Mouse (Mus musculus): ENCODE data around the gene Iffo2. TPM values are rescaled to one million over a fixed set of nuclear protein-coding genes. Genes with fewer than 3 reads are reported as not detected.

Gene Iffo2
- polyA plus RNA-seq, 2 experiments: 5.8 to 8.8 TPM

GRCm38 (mm10) chr4:139526475-139526874, 3.9 kb upstream of the Iffo2 start:
- WGBS: 77% methylated on average over 12 of the region's 12 CpGs
- Histone ChIP-seq H3K27ac (replicated peaks; ENCODE audit: low read depth, low read length) (no peak overlapping the region), H3K4me2 (replicated peaks; ENCODE audit: low read depth, low read length, severe bottlenecking) (no peak overlapping the region), H3K9me3 (ENCODE audit: control insufficient read depth, low read length) (no peaks in the 10 kb centered on the region), H3K4me1 (ENCODE audit: control insufficient read depth, insufficient read depth, low read length) (no peaks in the 10 kb centered on the region), H3K9ac (ENCODE audit: low read depth, low read length, severe bottlenecking) (no peak overlapping the region), H3K36me3 (ENCODE audit: control insufficient read depth, insufficient read depth, low read length) (no peaks in the 10 kb centered on the region), H3K4me3 (replicated peaks; ENCODE audit: low read length) (no peak overlapping the region), H3K27me3 (ENCODE audit: control insufficient read depth, insufficient read depth, low read length) (no peaks in the 10 kb centered on the region)
- TF ChIP-seq POLR2A (IDR thresholded peaks at IDR 0.05; ENCODE audit: borderline replicate concordance, extremely low read depth, insufficient read depth, insufficient read length): no peak
- no peak for DNase-seq (ENCODE audit: low spot score)
- ATAC-seq (ENCODE audit: low FRiP score, low read depth): no peak

DNA sequence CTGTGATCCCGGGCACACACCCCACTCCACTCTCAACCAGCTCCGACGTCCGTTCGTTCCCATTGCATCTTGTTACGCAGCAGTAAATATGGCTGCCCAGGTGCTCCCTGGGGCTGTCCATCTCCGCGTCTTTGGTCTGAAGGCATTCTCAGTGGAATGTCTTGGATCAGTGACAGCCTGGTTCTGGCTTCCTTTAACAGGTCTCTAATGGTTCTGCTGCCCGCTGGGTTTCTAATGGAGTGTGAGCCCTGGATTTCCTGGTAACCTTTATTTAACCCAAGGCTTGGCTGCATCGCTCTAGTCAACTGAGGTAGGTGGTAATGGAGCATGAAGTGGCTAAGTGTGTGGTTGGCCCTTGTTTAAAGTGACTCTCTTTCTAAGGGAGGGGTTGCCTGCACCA, 1.7 kb downstream of the Iffo2 start:
- no peak for TF ChIP-seq POLR2A (IDR thresholded peaks at IDR 0.05; ENCODE audit: borderline replicate concordance, extremely low read depth, insufficient read depth, insufficient read length)
- no peaks in the 10 kb centered on the region for H3K9me3 ChIP-seq (ENCODE audit: control insufficient read depth, low read length)
- 0 out of 2 replicates have a peak, but pooled peaks cover 7% of the 10 kb centered on the region for H3K4me1 ChIP-seq (ENCODE audit: control insufficient read depth, insufficient read depth, low read length)
- H3K4me3 ChIP-seq (replicated peaks; ENCODE audit: low read length): no peak overlapping the region
- no peak overlapping the region for H3K27ac ChIP-seq (replicated peaks; ENCODE audit: low read depth, low read length)
- no peaks in the 10 kb centered on the region for H3K36me3 ChIP-seq (ENCODE audit: control insufficient read depth, insufficient read depth, low read length)
- H3K4me2 ChIP-seq (replicated peaks; ENCODE audit: low read depth, low read length, severe bottlenecking): no peak overlapping the region
- no peak overlapping the region for H3K9ac ChIP-seq (ENCODE audit: low read depth, low read length, severe bottlenecking)
- WGBS: 84% methylated on average over 10 of the region's 10 CpGs
- DNase-seq (ENCODE audit: low spot score): no peak
- H3K27me3 ChIP-seq (ENCODE audit: control insufficient read depth, insufficient read depth, low read length): no peaks in the 10 kb centered on the region
- ATAC-seq (ENCODE audit: low FRiP score, low read depth): no peak

DNA sequence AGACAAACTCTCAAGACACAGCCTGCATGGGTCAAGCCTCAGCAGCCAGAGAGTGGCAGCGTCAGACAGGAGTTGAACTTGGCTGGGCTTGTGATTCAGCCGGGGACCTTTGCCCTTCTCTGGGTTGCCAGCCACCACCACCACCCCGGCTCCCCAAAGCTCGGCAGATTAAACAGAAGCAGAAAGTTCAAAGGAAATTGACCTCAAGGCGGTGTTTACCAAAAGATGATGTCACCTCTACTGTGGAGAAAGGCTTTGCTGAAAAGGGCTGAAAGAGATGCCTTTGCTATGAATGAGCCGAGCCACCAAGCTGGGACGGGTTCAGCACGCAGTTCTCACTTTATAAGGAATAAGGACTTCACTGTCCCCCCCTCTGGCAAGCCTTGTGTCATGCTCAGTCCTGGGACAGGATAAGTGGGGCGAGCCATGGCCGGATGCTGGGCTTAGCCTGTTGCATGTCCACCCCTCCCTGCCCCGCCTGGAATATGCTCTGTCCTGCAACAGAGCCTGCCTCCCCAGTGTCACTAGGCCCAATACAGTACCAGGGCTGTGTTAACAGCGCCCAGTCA, 4.9 kb downstream of the Iffo2 start:
- Histone ChIP-seq H3K9ac (ENCODE audit: low read depth, low read length, severe bottlenecking) (no peak overlapping the region), H3K36me3 (ENCODE audit: control insufficient read depth, insufficient read depth, low read length) (no peaks in the 10 kb centered on the region), H3K27ac (replicated peaks; ENCODE audit: low read depth, low read length) (no peak overlapping the region), H3K4me3 (replicated peaks; ENCODE audit: low read length) (no peak overlapping the region), H3K9me3 (ENCODE audit: control insufficient read depth, low read length) (no peaks in the 10 kb centered on the region), H3K4me1 (ENCODE audit: control insufficient read depth, insufficient read depth, low read length) (0 out of 2 replicates have a peak, but pooled peaks cover 7% of the 10 kb centered on the region), H3K27me3 (ENCODE audit: control insufficient read depth, insufficient read depth, low read length) (no peaks in the 10 kb centered on the region), H3K4me2 (replicated peaks; ENCODE audit: low read depth, low read length, severe bottlenecking) (no peak overlapping the region)
- TF ChIP-seq POLR2A (IDR thresholded peaks at IDR 0.05; ENCODE audit: borderline replicate concordance, extremely low read depth, insufficient read depth, insufficient read length): no peak
- 0 out of 2 replicates have a peak, but pooled peaks have one; percentile 34 for ATAC-seq (ENCODE audit: low FRiP score, low read depth)
- 40% methylated on average over 12 of the region's 12 CpGs for WGBS
- no peak for DNase-seq (ENCODE audit: low spot score)

GRCm38 (mm10) chr4:139535719-139536118, 5.4 kb downstream of the Iffo2 start:
- Histone ChIP-seq H3K27ac (replicated peaks; ENCODE audit: low read depth, low read length) (no peak overlapping the region), H3K4me1 (ENCODE audit: control insufficient read depth, insufficient read depth, low read length) (0 out of 2 replicates have a peak, but pooled peaks cover 7% of the 10 kb centered on the region), H3K4me3 (replicated peaks; ENCODE audit: low read length) (no peak overlapping the region), H3K9me3 (ENCODE audit: control insufficient read depth, low read length) (no peaks in the 10 kb centered on the region), H3K36me3 (ENCODE audit: control insufficient read depth, insufficient read depth, low read length) (no peaks in the 10 kb centered on the region), H3K4me2 (replicated peaks; ENCODE audit: low read depth, low read length, severe bottlenecking) (no peak overlapping the region), H3K27me3 (ENCODE audit: control insufficient read depth, insufficient read depth, low read length) (no peaks in the 10 kb centered on the region), H3K9ac (ENCODE audit: low read depth, low read length, severe bottlenecking) (no peak overlapping the region)
- WGBS: 54% methylated on average over 7 of the region's 7 CpGs
- DNase-seq (ENCODE audit: low spot score) (no peak), ATAC-seq (ENCODE audit: low FRiP score, low read depth) (no peak)
- no peak for TF ChIP-seq POLR2A (IDR thresholded peaks at IDR 0.05; ENCODE audit: borderline replicate concordance, extremely low read depth, insufficient read depth, insufficient read length)

DNA sequence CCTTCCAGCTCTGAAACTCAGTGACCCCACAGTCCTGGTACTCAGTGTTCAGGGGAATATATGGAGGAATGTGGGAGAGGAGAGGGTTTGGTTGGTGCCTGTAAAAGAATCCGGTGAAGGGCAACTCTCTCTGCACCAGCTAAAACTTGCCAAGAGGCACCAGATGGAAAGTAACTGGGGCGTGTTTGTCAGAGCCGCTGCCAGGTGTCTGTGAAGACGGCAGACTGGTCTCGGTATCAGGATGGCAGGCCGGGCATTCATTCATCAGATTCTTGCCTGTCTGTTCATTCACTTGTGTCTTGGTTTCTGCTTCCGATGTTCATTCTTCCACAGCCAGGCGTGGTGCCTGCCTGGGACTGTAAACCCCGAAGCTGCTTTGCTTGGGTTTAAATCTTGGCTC, 6.4 kb downstream of the Iffo2 start:
- Histone ChIP-seq H3K27me3 (ENCODE audit: control insufficient read depth, insufficient read depth, low read length) (no peaks in the 10 kb centered on the region), H3K4me2 (replicated peaks; ENCODE audit: low read depth, low read length, severe bottlenecking) (no peak overlapping the region), H3K36me3 (ENCODE audit: control insufficient read depth, insufficient read depth, low read length) (no peaks in the 10 kb centered on the region), H3K4me3 (replicated peaks; ENCODE audit: low read length) (no peak overlapping the region), H3K4me1 (ENCODE audit: control insufficient read depth, insufficient read depth, low read length) (0 out of 2 replicates have a peak, but pooled peaks cover 7% of the 10 kb centered on the region), H3K27ac (replicated peaks; ENCODE audit: low read depth, low read length) (no peak overlapping the region), H3K9me3 (ENCODE audit: control insufficient read depth, low read length) (no peaks in the 10 kb centered on the region), H3K9ac (ENCODE audit: low read depth, low read length, severe bottlenecking) (no peak overlapping the region)
- DNase-seq (ENCODE audit: low spot score): no peak
- TF ChIP-seq POLR2A (IDR thresholded peaks at IDR 0.05; ENCODE audit: borderline replicate concordance, extremely low read depth, insufficient read depth, insufficient read length): no peak
- ATAC-seq (ENCODE audit: low FRiP score, low read depth): no peak
- 83% methylated on average over 9 of the region's 9 CpGs for WGBS

Data from limb, embryonic 14.5 days (tissue).